Mouse (Mus musculus): ENCODE measurements at regions not wholly inside any gene's neighbourhood (a gene's known extent, or its start where the extent isn't known, plus 50 kb on each side); places are given as distances from the start of the nearest gene placed in this dataset.

DNA sequence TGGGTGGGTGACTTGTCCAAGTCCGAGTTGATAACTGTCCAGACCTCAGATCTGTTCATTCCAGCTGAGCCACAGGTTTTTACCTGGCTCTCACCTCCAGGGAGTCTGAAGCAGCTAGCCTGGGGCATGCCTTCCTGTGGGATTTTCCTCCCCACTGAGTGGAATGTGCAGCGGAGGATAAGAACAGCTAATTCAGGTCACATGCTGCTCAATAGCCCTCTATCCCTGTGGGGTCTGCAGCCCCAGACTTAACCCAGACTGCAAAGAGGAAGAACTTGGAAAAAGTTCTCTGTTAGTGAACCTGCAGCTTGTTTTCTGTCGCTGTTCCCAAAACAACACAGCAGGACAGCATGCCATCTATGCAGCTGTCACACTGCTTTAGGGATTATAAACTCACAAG is 59.0 kb upstream of the Bod1 start:
- TF ChIP-seq POLR2A (IDR thresholded peaks at IDR 0.05; ENCODE audit: insufficient read depth, low read length), result no peak
- TF ChIP-seq CTCF (IDR thresholded peaks at IDR 0.05; ENCODE audit: low read depth, low read length), result no peak

All from ES-Bruce4 (cell line).